Mouse (Mus musculus): ENCODE measurements at regions not wholly inside any gene's neighbourhood (a gene's known extent, or its start where the extent isn't known, plus 50 kb on each side); places are given as distances from the start of the nearest gene placed in this dataset.
"Not testable (repeated sequence)": the region's sequence is repeated elsewhere in the genome, so short reads cannot be mapped to it uniquely, and the experiment has no call there.

- not testable (repeated sequence) for H3K4me3 ChIP-seq; H3K27ac ChIP-seq; ATAC-seq (ENCODE audit: low FRiP score); H3K36me3 ChIP-seq; H3K9me3 ChIP-seq; H3K4me2 ChIP-seq; H3K27me3 ChIP-seq; H3K9ac ChIP-seq
- 54% methylated on average over 1 of the region's 1 CpGs for WGBS
- H3K4me1 ChIP-seq (replicated peaks), result peaks cover 13% of the 10 kb centered on the region
These were observed 80.0 kb upstream of the Cep85l start for GRCm38 (mm10) chr10:53459706-53460105.

DNA sequence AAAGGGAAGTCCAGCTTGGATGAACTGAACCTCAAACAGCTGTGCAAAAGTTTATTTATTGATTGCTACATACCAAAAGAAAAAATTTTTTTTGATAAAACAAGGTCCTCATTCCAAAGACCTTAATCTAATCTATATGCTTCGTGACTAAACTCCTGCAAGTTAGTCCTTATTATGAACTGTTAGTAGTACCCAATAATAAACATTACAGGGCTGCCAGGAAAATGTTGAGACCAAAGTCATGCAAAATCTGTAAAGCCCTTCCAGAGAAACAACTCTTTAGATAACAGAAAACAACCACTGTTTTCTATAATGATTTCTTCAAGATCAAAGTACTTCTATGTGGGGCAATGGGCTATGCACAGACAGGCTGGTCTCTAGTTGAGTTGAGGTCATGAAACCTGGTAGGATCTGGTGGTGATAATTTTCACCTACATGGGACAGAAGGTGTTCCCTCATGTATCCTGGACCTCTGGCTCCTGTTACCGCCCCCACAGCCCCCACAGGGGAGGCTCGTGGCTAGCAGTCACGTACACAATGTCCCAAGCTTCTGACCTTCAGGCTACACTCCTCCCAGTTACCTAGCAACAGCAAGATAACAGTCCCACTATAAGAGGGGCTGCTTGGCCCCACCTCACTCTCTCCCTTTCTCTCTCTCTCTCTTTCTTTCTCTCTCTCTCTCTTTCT, 76.4 kb upstream of the Cep85l start:
- Histone ChIP-seq H3K36me3 (no peaks in the 10 kb centered on the region), H3K4me3 (no peak overlapping the region), H3K9me3 (no peaks in the 10 kb centered on the region), H3K27me3 (no peaks in the 10 kb centered on the region), H3K27ac (no peak overlapping the region), H3K9ac (no peak overlapping the region), H3K4me2 (no peak overlapping the region), H3K4me1 (replicated peaks) (no peaks in the 10 kb centered on the region)
- WGBS, result 54% methylated on average over 4 of the region's 4 CpGs
- ATAC-seq (ENCODE audit: low FRiP score), result no peak

DNA sequence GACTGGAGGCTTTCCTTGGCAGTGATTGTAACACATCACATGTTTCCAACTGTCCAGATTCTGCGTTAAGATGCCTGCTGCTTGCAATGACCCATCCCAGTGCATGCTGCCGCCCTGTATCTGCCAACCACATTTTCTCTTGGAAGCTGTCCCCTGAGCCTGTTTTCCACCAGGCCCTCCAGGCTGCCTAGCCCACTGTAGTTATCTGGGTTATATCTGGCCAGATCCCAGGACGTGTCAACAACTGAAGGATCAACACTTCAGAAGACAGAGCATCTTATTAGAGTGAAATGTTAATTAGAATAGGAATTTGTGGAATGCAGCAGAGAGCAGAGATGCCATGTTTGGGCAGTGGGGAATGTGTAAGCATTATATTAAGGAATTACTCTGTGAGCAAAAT, 65.0 kb upstream of the Cep85l start:
- no peak overlapping the region for H3K4me3 ChIP-seq
- H3K4me1 ChIP-seq (replicated peaks), result no peaks in the 10 kb centered on the region
- no peak overlapping the region for H3K9ac ChIP-seq
- H3K36me3 ChIP-seq, result no peaks in the 10 kb centered on the region
- H3K9me3 ChIP-seq, result no peaks in the 10 kb centered on the region
- ATAC-seq (ENCODE audit: low FRiP score), result no peak
- H3K27me3 ChIP-seq, result no peaks in the 10 kb centered on the region
- no peak overlapping the region for H3K27ac ChIP-seq
- H3K4me2 ChIP-seq, result no peak overlapping the region
- 60% methylated on average over 3 of the region's 3 CpGs for WGBS

- Histone ChIP-seq H3K4me3 (no peak overlapping the region), H3K27ac (no peak overlapping the region), H3K9me3 (no peaks in the 10 kb centered on the region), H3K4me1 (replicated peaks) (no peaks in the 10 kb centered on the region), H3K27me3 (no peaks in the 10 kb centered on the region), H3K4me2 (no peak overlapping the region), H3K9ac (no peak overlapping the region), H3K36me3 (no peaks in the 10 kb centered on the region)
- WGBS, result 100% methylated on average over 1 of the region's 1 CpGs
- ATAC-seq (ENCODE audit: low FRiP score), result no peak
These were observed 63.7 kb upstream of the Cep85l start for GRCm38 (mm10) chr10:53443443-53443842.

DNA sequence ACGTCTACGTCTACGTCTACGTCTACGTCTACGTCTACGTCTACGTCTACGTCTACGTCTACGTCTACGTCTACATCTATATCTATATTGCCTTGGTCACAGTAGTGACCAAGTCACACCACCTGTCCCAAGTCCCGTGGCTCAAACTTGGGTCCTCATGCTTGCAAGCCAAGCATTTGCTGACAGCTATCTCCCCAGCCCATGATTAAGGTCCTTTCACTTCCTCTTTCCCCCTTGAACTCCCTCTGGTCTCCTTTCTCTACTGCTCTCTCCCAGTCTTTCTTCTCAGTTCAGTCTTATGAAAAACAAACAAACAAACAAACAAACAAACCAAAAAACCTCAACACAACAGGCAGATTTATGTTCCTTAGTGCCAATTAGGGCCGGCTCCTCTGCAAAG, 63.2 kb upstream of the Cep85l start:
- H3K4me1 ChIP-seq (replicated peaks), result no peaks in the 10 kb centered on the region
- 97% methylated on average over 14 of the region's 14 CpGs for WGBS
- H3K36me3 ChIP-seq, result no peaks in the 10 kb centered on the region
- H3K27ac ChIP-seq, result no peak overlapping the region
- no peaks in the 10 kb centered on the region for H3K9me3 ChIP-seq
- H3K4me3 ChIP-seq, result no peak overlapping the region
- ATAC-seq (ENCODE audit: low FRiP score), result no peak
- no peaks in the 10 kb centered on the region for H3K27me3 ChIP-seq
- H3K4me2 ChIP-seq, result no peak overlapping the region
- H3K9ac ChIP-seq, result no peak overlapping the region

DNA sequence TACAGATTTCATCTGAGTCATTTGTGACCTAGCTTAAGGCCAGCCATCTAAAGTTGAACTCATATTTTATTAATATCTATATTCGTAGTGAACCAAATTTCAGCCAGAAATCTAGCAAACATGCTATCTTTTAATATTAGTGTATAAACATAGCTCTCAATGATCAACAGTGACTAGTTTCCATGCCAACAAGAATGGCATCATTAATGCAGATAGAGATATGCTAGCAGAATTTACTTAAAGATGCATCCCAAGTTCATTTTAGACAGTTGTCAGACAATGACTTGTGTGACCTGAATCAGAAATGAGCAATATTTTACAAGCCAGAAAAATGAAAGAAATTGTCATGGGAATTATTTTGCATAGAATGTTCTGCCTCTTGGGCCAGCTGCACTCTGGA, 60.5 kb upstream of the Cep85l start:
- Histone ChIP-seq H3K9me3 (no peaks in the 10 kb centered on the region), H3K27me3 (no peaks in the 10 kb centered on the region), H3K36me3 (no peaks in the 10 kb centered on the region), H3K4me2 (no peak overlapping the region), H3K4me3 (no peak overlapping the region), H3K9ac (no peak overlapping the region), H3K27ac (no peak overlapping the region), H3K4me1 (replicated peaks) (peaks cover 4% of the 10 kb centered on the region)
- ATAC-seq (ENCODE audit: low FRiP score), result no peak
- WGBS, result 85% methylated on average over 1 of the region's 1 CpGs

- 83% methylated on average over 4 of the region's 4 CpGs for WGBS
- Histone ChIP-seq H3K27me3 (no peaks in the 10 kb centered on the region), H3K4me3 (no peak overlapping the region), H3K36me3 (no peaks in the 10 kb centered on the region), H3K4me2 (no peak overlapping the region), H3K27ac (no peak overlapping the region), H3K9ac (no peak overlapping the region), H3K9me3 (no peaks in the 10 kb centered on the region), H3K4me1 (replicated peaks) (peaks cover 9% of the 10 kb centered on the region)
- no peak for ATAC-seq (ENCODE audit: low FRiP score)
These were observed 58.6 kb upstream of the Cep85l start for GRCm38 (mm10) chr10:53438388-53438787.

DNA sequence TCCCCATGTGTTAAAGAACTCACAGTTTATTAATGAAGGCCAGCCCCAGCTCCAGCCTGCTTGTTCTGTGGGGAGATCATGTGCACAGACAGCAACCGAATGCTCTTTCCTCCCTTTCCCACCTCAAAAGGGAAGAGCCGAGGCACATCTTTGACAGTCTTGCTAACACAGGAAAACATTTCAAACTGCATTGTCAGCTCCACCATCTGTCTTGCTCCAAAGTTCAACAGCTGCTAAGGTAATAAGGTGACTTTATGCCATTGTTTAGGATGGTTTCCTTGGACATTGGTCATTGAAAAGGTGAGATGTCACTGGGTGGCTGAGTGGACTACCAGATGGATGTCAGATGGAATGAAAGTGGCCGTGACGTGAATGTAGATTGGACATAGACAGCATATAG, 58.0 kb upstream of the Cep85l start:
- peaks cover 9% of the 10 kb centered on the region for H3K4me1 ChIP-seq (replicated peaks)
- 82% methylated on average over 4 of the region's 4 CpGs for WGBS
- H3K27me3 ChIP-seq, result no peaks in the 10 kb centered on the region
- no peaks in the 10 kb centered on the region for H3K36me3 ChIP-seq
- H3K9me3 ChIP-seq, result no peaks in the 10 kb centered on the region
- H3K4me2 ChIP-seq, result no peak overlapping the region
- no peak overlapping the region for H3K9ac ChIP-seq
- ATAC-seq (ENCODE audit: low FRiP score), result no peak
- no peak overlapping the region for H3K4me3 ChIP-seq
- no peak overlapping the region for H3K27ac ChIP-seq

- H3K27me3 ChIP-seq, result no peaks in the 10 kb centered on the region
- no peak overlapping the region for H3K4me3 ChIP-seq
- H3K27ac ChIP-seq, result no peak overlapping the region
- 64% methylated on average over 8 of the region's 8 CpGs for WGBS
- no peak overlapping the region for H3K4me2 ChIP-seq
- peak; percentile 44; the same call in 1 of the 2 replicates for ATAC-seq (ENCODE audit: low FRiP score)
- H3K9ac ChIP-seq, result no peak overlapping the region
- no peaks in the 10 kb centered on the region for H3K9me3 ChIP-seq
- H3K36me3 ChIP-seq, result no peaks in the 10 kb centered on the region
- peaks cover 9% of the 10 kb centered on the region for H3K4me1 ChIP-seq (replicated peaks)
These were observed 56.3 kb upstream of the Cep85l start for GRCm38 (mm10) chr10:53436023-53436475.

- 0 out of 2 replicates have a peak, but pooled peaks have one; percentile 32 for ATAC-seq (ENCODE audit: low FRiP score)
- Histone ChIP-seq H3K27ac (peak overlapping the region; percentile 52; the same call in 1 of the 2 replicates), H3K4me1 (replicated peaks) (peaks cover 9% of the 10 kb centered on the region)
These were observed 55.6 kb upstream of the Cep85l start for GRCm38 (mm10) chr10:53435181-53435874.

GRCm38 (mm10) chr10:53434376-53435171, 54.8 kb upstream of the Cep85l start:
- Histone ChIP-seq H3K27ac (0 out of 2 replicates have a peak overlapping the region, but pooled peaks have one; percentile 52), H3K4me2 (no peak overlapping the region), H3K4me3 (no peak overlapping the region), H3K27me3 (no peaks in the 10 kb centered on the region), H3K4me1 (replicated peaks) (peaks cover 16% of the 10 kb centered on the region), H3K9me3 (no peaks in the 10 kb centered on the region), H3K36me3 (no peaks in the 10 kb centered on the region), H3K9ac (no peak overlapping the region)
- WGBS, result 82% methylated on average over 13 of the region's 13 CpGs
- no peak for ATAC-seq (ENCODE audit: low FRiP score)

More at GRCm38 (mm10) chr10:53435181-53435874, 55.6 kb upstream of the Cep85l start:
- WGBS, result 61% methylated on average over 14 of the region's 14 CpGs
- H3K9ac ChIP-seq, result no peak overlapping the region
- H3K4me3 ChIP-seq, result no peak overlapping the region
- no peak overlapping the region for H3K4me2 ChIP-seq
- H3K36me3 ChIP-seq, result no peaks in the 10 kb centered on the region
- no peaks in the 10 kb centered on the region for H3K9me3 ChIP-seq
- H3K27me3 ChIP-seq, result no peaks in the 10 kb centered on the region

GRCm38 (mm10) chr10:53432794-53433193, 53.0 kb upstream of the Cep85l start:
- no peaks in the 10 kb centered on the region for H3K36me3 ChIP-seq
- no peaks in the 10 kb centered on the region for H3K9me3 ChIP-seq
- ATAC-seq (ENCODE audit: low FRiP score), result no peak
- H3K27ac ChIP-seq, result no peak overlapping the region
- no peak overlapping the region for H3K4me2 ChIP-seq
- H3K9ac ChIP-seq, result no peak overlapping the region
- no peaks in the 10 kb centered on the region for H3K27me3 ChIP-seq
- 86% methylated on average over 2 of the region's 2 CpGs for WGBS
- no peak overlapping the region for H3K4me3 ChIP-seq
- peaks cover 21% of the 10 kb centered on the region for H3K4me1 ChIP-seq (replicated peaks)

Data from hindbrain, embryonic 13.5 days (tissue).